Mouse (Mus musculus): ENCODE data around the gene Mknk2.

- no peak for TF ChIP-seq POLR2A (IDR thresholded peaks at IDR 0.05; ENCODE audit: low read depth, low read length)
- TF ChIP-seq CTCF (IDR thresholded peaks at IDR 0.05; ENCODE audit: extremely low read depth, insufficient read length, insufficient replicate concordance, low read depth, low read length): no peak
Measured at GRCm38 (mm10) chr10:80682003-80682402, 4.1 kb upstream of the Mknk2 start.

All from small intestine, adult 2 months (tissue).